ENCODE assay signal across 27 mouse cellular contexts in the genomic region with DNA sequence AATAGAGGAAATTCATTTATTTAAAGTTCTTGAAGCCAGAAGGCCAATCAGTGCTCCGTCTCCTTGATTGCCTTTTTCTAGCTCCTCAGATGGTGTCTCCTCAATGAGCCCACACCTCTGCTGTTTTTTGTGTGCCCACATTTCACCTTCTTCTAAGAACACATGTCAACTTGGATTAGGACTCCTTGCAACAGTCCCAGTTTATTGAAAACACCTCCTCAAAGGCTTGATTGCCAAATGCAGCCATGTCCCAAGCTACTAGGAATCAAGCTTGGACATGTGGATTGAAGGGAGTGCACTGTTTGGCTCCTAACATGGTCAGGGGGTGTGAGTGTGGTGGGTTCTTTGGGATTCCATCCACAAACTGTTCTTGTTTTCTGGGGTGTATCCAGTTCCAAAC.
DNase-seq lines count a peak whose midpoint lies in the region; ATAC-seq and TF ChIP-seq lines count a peak whose summit lies in the region.
"Had no signal": no experiment of that assay in that cellular context is flagged by ENCODE, and none has a peak within 500 bp of the region (broad histone marks: within the 10 kb centered on the region; RNA-seq: fewer than 3 reads in every experiment).

No protein-coding gene starts in this region.

- H3K36me3 ChIP-seq in limb, embryonic 12.5 days = no peaks in the 10 kb centered on the region
- H3K36me3 ChIP-seq in limb, embryonic 10.5 days = no peaks in the 10 kb centered on the region
- H3K36me3 ChIP-seq: forebrain, embryonic 10.5 days; heart, embryonic 10.5 days; hindbrain, embryonic 10.5 days; intestine, embryonic 15.5 days; liver, embryonic 12.5 days; midbrain, embryonic 10.5 days; neural tube, embryonic 13.5 days had no signal

- no peak for DNase-seq in layer of hippocampus, adult 2 months (ENCODE audit: low spot score in 2 of 2)
- DNase-seq in layer of hippocampus, postnatal 36 days = no peak
- no peak for DNase-seq in limb, embryonic 10.5 days (ENCODE audit: low spot score)
- peak; percentile 11 to 46 for DNase-seq in left cerebral cortex, postnatal 14 days (ENCODE audit: low spot score in 2 of 2)
- DNase-seq in left cerebral cortex, postnatal 36 days (ENCODE audit: low spot score in 2 of 2) = peak; percentile 24 to 59
- no peak for DNase-seq in adrenal gland, adult (ENCODE audit: inconsistent age in 2 of 2, low spot score in 1 of 2)
- DNase-seq: adrenal gland, adult 8-10 months; cerebellum, adult 18-20 months; cerebellum, postnatal 14 days; gastrocnemius, postnatal 10 days; kidney, adult 9 months; kidney, postnatal 14 days; lung, adult 18-20 months; lung, postnatal 10 days; thymus, postnatal 4 days had no signal

- no peak overlapping the region for H3K4me2 ChIP-seq in limb, embryonic 12.5 days
- H3K4me2 ChIP-seq: intestine, embryonic 15.5 days; liver, embryonic 12.5 days; neural tube, embryonic 13.5 days had no signal

- no peak for TF ChIP-seq CTCF in layer of hippocampus, adult 2 months (conservative IDR thresholded peaks at IDR 0.05)

- H3K4me1 ChIP-seq in limb, embryonic 12.5 days (replicated peaks) = peaks cover 9% of the 10 kb centered on the region; the same call in 1 of the 2 replicates
- H3K4me1 ChIP-seq in limb, embryonic 10.5 days = no peaks in the 10 kb centered on the region
- H3K4me1 ChIP-seq: forebrain, embryonic 10.5 days; heart, embryonic 10.5 days; hindbrain, embryonic 10.5 days; intestine, embryonic 15.5 days; liver, embryonic 12.5 days; midbrain, embryonic 10.5 days; neural tube, embryonic 13.5 days had no signal

- intact Hi-C loops in left cerebral cortex, postnatal 14 days (cut with DNase I) = no loop called here
- intact Hi-C loops in left cerebral cortex, postnatal 36 days (cut with DNase I) = loop anchor here (10.0 kb wide), 1 partner anchor 247 kb away; a partner anchor contains a TSS

- no peak overlapping the region for H3K9ac ChIP-seq in limb, embryonic 12.5 days (replicated peaks)
- H3K9ac ChIP-seq: intestine, embryonic 15.5 days; liver, embryonic 12.5 days; neural tube, embryonic 13.5 days had no signal

- H3K4me3 ChIP-seq in layer of hippocampus, adult 2 months = no peak overlapping the region
- H3K4me3 ChIP-seq in limb, embryonic 12.5 days (replicated peaks) = no peak overlapping the region
- H3K4me3 ChIP-seq in limb, embryonic 10.5 days = no peak overlapping the region
- H3K4me3 ChIP-seq: forebrain, embryonic 10.5 days; heart, embryonic 10.5 days; hindbrain, embryonic 10.5 days; intestine, embryonic 15.5 days; liver, embryonic 12.5 days; midbrain, embryonic 10.5 days; myocyte; neural tube, embryonic 13.5 days had no signal

- no peaks in the 10 kb centered on the region for H3K27me3 ChIP-seq in limb, embryonic 12.5 days
- no peaks in the 10 kb centered on the region for H3K27me3 ChIP-seq in limb, embryonic 10.5 days (ENCODE audit: low read depth, poor library complexity, severe bottlenecking)
- H3K27me3 ChIP-seq: intestine, embryonic 15.5 days; liver, embryonic 12.5 days; neural tube, embryonic 13.5 days had no signal

- no peaks in the 10 kb centered on the region for H3K9me3 ChIP-seq in limb, embryonic 12.5 days
- H3K9me3 ChIP-seq in limb, embryonic 10.5 days (replicated peaks) = no peaks in the 10 kb centered on the region
- H3K9me3 ChIP-seq: forebrain, embryonic 10.5 days; heart, embryonic 10.5 days; hindbrain, embryonic 10.5 days; intestine, embryonic 15.5 days; liver, embryonic 12.5 days; midbrain, embryonic 10.5 days; neural tube, embryonic 13.5 days had no signal

- 89% methylated on average over 1 of the region's 1 CpGs for WGBS in limb, embryonic 12.5 days
- 94% methylated on average over 1 of the region's 1 CpGs for WGBS in limb, embryonic 10.5 days

- ATAC-seq in limb, embryonic 12.5 days (ENCODE audit: insufficient number of reproducible peaks, insufficient read depth, low FRiP score, low TSS enrichment, low read depth) = no peak
- ATAC-seq: forebrain, embryonic 16.5 days; hindbrain, embryonic 16.5 days; intestine, embryonic 15.5 days; liver, embryonic 12.5 days; midbrain, embryonic 16.5 days had no signal

- peak overlapping the region; percentile 18; the same call in 1 of the 2 replicates for H3K27ac ChIP-seq in layer of hippocampus, adult 2 months
- H3K27ac ChIP-seq in limb, embryonic 12.5 days = 0 out of 2 replicates have a peak overlapping the region, but pooled peaks have one; percentile 20
- no peak overlapping the region for H3K27ac ChIP-seq in limb, embryonic 10.5 days
- H3K27ac ChIP-seq: forebrain, embryonic 10.5 days; heart, embryonic 10.5 days; hindbrain, embryonic 10.5 days; intestine, embryonic 15.5 days; liver, embryonic 12.5 days; midbrain, embryonic 10.5 days; neural tube, embryonic 13.5 days had no signal

Comparison
In these comparisons a context has a peak if more than half of its experiments do, and no peak if none do; other contexts are left out.
1. DNase-seq: peak in left cerebral cortex, postnatal 14 days (2 of 2) and left cerebral cortex, postnatal 36 days (2 of 2); none in layer of hippocampus, adult 2 months (0 of 2), layer of hippocampus, postnatal 36 days (0 of 2), limb, embryonic 10.5 days (single experiment) and adrenal gland, adult (0 of 2).